Mouse (Mus musculus): ENCODE measurements around the gene Agpat1. TPM values are rescaled to one million over a fixed set of nuclear protein-coding genes. Genes with fewer than 3 reads are reported as not detected.
A peak's percentile ranks its signal among the peaks of the same experiment; 100 is the strongest.

Gene Agpat1
- polyA plus RNA-seq, 2 experiments = 53.3 to 150 TPM

- Histone ChIP-seq H3K4me1 (ENCODE audit: control insufficient read depth, insufficient read depth, low read length) (peaks cover 24% of the 10 kb centered on the region), H3K4me2 (replicated peaks; ENCODE audit: low read depth, low read length, severe bottlenecking) (peak overlapping the region; percentile 78), H3K27ac (replicated peaks; ENCODE audit: low read depth, low read length) (0 out of 2 replicates have a peak overlapping the region, but pooled peaks have one; percentile 92), H3K36me3 (ENCODE audit: control insufficient read depth, insufficient read depth, low read length) (peaks cover 37% of the 10 kb centered on the region), H3K9ac (ENCODE audit: low read depth, low read length, severe bottlenecking) (peak overlapping the region; percentile 73), H3K27me3 (ENCODE audit: control insufficient read depth, insufficient read depth, low read length) (peaks cover 19% of the 10 kb centered on the region), H3K9me3 (ENCODE audit: control insufficient read depth, low read length) (no peaks in the 10 kb centered on the region), H3K4me3 (replicated peaks; ENCODE audit: low read length) (peak overlapping the region; percentile 81)
- ATAC-seq (ENCODE audit: low FRiP score, low read depth) (no peak), DNase-seq (ENCODE audit: low spot score) (no peak)
- no peak for TF ChIP-seq POLR2A (IDR thresholded peaks at IDR 0.05; ENCODE audit: borderline replicate concordance, extremely low read depth, insufficient read depth, insufficient read length)
- 53% methylated on average over 16 of the region's 16 CpGs for WGBS
Observed at GRCm38 (mm10) chr17:34626062-34626772, 22.2 kb downstream of the Agpat1 start.

- WGBS = 0% methylated on average over 18 of the region's 18 CpGs
- H3K9me3 ChIP-seq (ENCODE audit: control insufficient read depth, low read length) = no peaks in the 10 kb centered on the region
- peak overlapping the region; percentile 92 for H3K27ac ChIP-seq (replicated peaks; ENCODE audit: low read depth, low read length)
- H3K4me2 ChIP-seq (replicated peaks; ENCODE audit: low read depth, low read length, severe bottlenecking) = peak overlapping the region; percentile 78
- peaks cover 33% of the 10 kb centered on the region for H3K36me3 ChIP-seq (ENCODE audit: control insufficient read depth, insufficient read depth, low read length)
- peak overlapping the region; percentile 73 for H3K9ac ChIP-seq (ENCODE audit: low read depth, low read length, severe bottlenecking)
- no peak for TF ChIP-seq POLR2A (IDR thresholded peaks at IDR 0.05; ENCODE audit: borderline replicate concordance, extremely low read depth, insufficient read depth, insufficient read length)
- peak overlapping the region; percentile 81 for H3K4me3 ChIP-seq (replicated peaks; ENCODE audit: low read length)
- peaks cover 26% of the 10 kb centered on the region for H3K4me1 ChIP-seq (ENCODE audit: control insufficient read depth, insufficient read depth, low read length)
- peak; percentile 19; the same call in 1 of the 2 replicates for ATAC-seq (ENCODE audit: low FRiP score, low read depth)
- peak; percentile 59 for DNase-seq (ENCODE audit: low spot score)
- H3K27me3 ChIP-seq (ENCODE audit: control insufficient read depth, insufficient read depth, low read length) = peaks cover 24% of the 10 kb centered on the region
Observed at GRCm38 (mm10) chr17:34626773-34627092, 22.7 kb downstream of the Agpat1 start.

- TF ChIP-seq POLR2A (IDR thresholded peaks at IDR 0.05; ENCODE audit: borderline replicate concordance, extremely low read depth, insufficient read depth, insufficient read length) = 0 out of 2 replicates have a peak, but pooled peaks have one; percentile 9
- H3K9me3 ChIP-seq (ENCODE audit: control insufficient read depth, low read length) = no peaks in the 10 kb centered on the region
- peak; percentile 94 for DNase-seq (ENCODE audit: low spot score)
Observed at GRCm38 (mm10) chr17:34627093-34627942, 23.3 kb downstream of the Agpat1 start.

GRCm38 (mm10) chr17:34627943-34628643 is 24.0 kb downstream of the Agpat1 start, which contains the start of gene Ppt2:
Gene Ppt2, minus strand, starts transcription at chr17:34628510.
- peak within 1 kb of the TSS; percentile 81 for H3K4me3 ChIP-seq (replicated peaks; ENCODE audit: low read length)
- peaks cover 19% of the 10 kb centered on the region for H3K36me3 ChIP-seq (ENCODE audit: control insufficient read depth, insufficient read depth, low read length)
- TF ChIP-seq POLR2A (IDR thresholded peaks at IDR 0.05; ENCODE audit: borderline replicate concordance, extremely low read depth, insufficient read depth, insufficient read length) = no peak
- peak within 1 kb of the TSS; percentile 73 for H3K9ac ChIP-seq (ENCODE audit: low read depth, low read length, severe bottlenecking)
- WGBS = 6% methylated on average over 29 of the region's 29 CpGs
- H3K4me1 ChIP-seq (ENCODE audit: control insufficient read depth, insufficient read depth, low read length) = peaks cover 30% of the 10 kb centered on the region
- peak within 1 kb of the TSS; percentile 78 for H3K4me2 ChIP-seq (replicated peaks; ENCODE audit: low read depth, low read length, severe bottlenecking)
- peaks cover 36% of the 10 kb centered on the region for H3K27me3 ChIP-seq (ENCODE audit: control insufficient read depth, insufficient read depth, low read length)
- DNase-seq (ENCODE audit: low spot score) (no peak), ATAC-seq (ENCODE audit: low FRiP score, low read depth) (0 out of 2 replicates have a peak, but pooled peaks have one; percentile 8)
- peak within 1 kb of the TSS; percentile 92 for H3K27ac ChIP-seq (replicated peaks; ENCODE audit: low read depth, low read length)
- H3K9me3 ChIP-seq (ENCODE audit: control insufficient read depth, low read length) = no peaks in the 10 kb centered on the region

More at GRCm38 (mm10) chr17:34627093-34627942, 23.3 kb downstream of the Agpat1 start:
- peak overlapping the region; percentile 78 for H3K4me2 ChIP-seq (replicated peaks; ENCODE audit: low read depth, low read length, severe bottlenecking)
- H3K27me3 ChIP-seq (ENCODE audit: control insufficient read depth, insufficient read depth, low read length) = peaks cover 30% of the 10 kb centered on the region
- WGBS = 3% methylated on average over 41 of the region's 45 CpGs
- ATAC-seq (ENCODE audit: low FRiP score, low read depth) = peak; percentile 86
- peak overlapping the region; percentile 81 for H3K4me3 ChIP-seq (replicated peaks; ENCODE audit: low read length)
- peaks cover 27% of the 10 kb centered on the region for H3K36me3 ChIP-seq (ENCODE audit: control insufficient read depth, insufficient read depth, low read length)
- H3K9ac ChIP-seq (ENCODE audit: low read depth, low read length, severe bottlenecking) = peak overlapping the region; percentile 73
- peak overlapping the region; percentile 92 for H3K27ac ChIP-seq (replicated peaks; ENCODE audit: low read depth, low read length)
- peaks cover 30% of the 10 kb centered on the region for H3K4me1 ChIP-seq (ENCODE audit: control insufficient read depth, insufficient read depth, low read length)

- H3K27ac ChIP-seq (replicated peaks; ENCODE audit: low read depth, low read length) = peak overlapping the region; percentile 92
- ATAC-seq (ENCODE audit: low FRiP score, low read depth) (no peak), DNase-seq (ENCODE audit: low spot score) (no peak)
- peaks cover 15% of the 10 kb centered on the region for H3K36me3 ChIP-seq (ENCODE audit: control insufficient read depth, insufficient read depth, low read length)
- H3K9ac ChIP-seq (ENCODE audit: low read depth, low read length, severe bottlenecking) = 0 out of 2 replicates have a peak overlapping the region, but pooled peaks have one; percentile 28
- H3K4me2 ChIP-seq (replicated peaks; ENCODE audit: low read depth, low read length, severe bottlenecking) = peak overlapping the region; percentile 78
- peak overlapping the region; percentile 81 for H3K4me3 ChIP-seq (replicated peaks; ENCODE audit: low read length)
- H3K4me1 ChIP-seq (ENCODE audit: control insufficient read depth, insufficient read depth, low read length) = peaks cover 30% of the 10 kb centered on the region
- no peak for TF ChIP-seq POLR2A (IDR thresholded peaks at IDR 0.05; ENCODE audit: borderline replicate concordance, extremely low read depth, insufficient read depth, insufficient read length)
- H3K27me3 ChIP-seq (ENCODE audit: control insufficient read depth, insufficient read depth, low read length) = peaks cover 36% of the 10 kb centered on the region
- H3K9me3 ChIP-seq (ENCODE audit: control insufficient read depth, low read length) = no peaks in the 10 kb centered on the region
- WGBS = 46% methylated on average over 5 of the region's 5 CpGs
Observed at GRCm38 (mm10) chr17:34628644-34628967, 24.5 kb downstream of the Agpat1 start.

Measured in limb, embryonic 14.5 days (tissue).